Mouse (Mus musculus): ENCODE measurements at regions not wholly inside any gene's neighbourhood (a gene's known extent, or its start where the extent isn't known, plus 50 kb on each side); places are given as distances from the start of the nearest gene placed in this dataset.

GRCm38 (mm10) chr1:23462411-23462810 lies 64.8 kb upstream of the Ogfrl1 start:
- DNase-seq (ENCODE audit: low spot score in 2 of 2) = no peak

- no peak for DNase-seq (ENCODE audit: low spot score in 2 of 2)
Measured at GRCm38 (mm10) chr1:23464081-23464480, 66.5 kb upstream of the Ogfrl1 start.

GRCm38 (mm10) chr1:23466340-23466739 lies 68.8 kb upstream of the Ogfrl1 start:
- DNase-seq (ENCODE audit: low spot score in 2 of 2) = no peak

- DNase-seq (ENCODE audit: low spot score in 2 of 2) = no peak
Measured at GRCm38 (mm10) chr1:23467405-23467804, 69.8 kb upstream of the Ogfrl1 start.

- no peak for DNase-seq (ENCODE audit: low spot score in 2 of 2)
Measured at GRCm38 (mm10) chr1:23480776-23481320, 83.3 kb upstream of the Ogfrl1 start.

GRCm38 (mm10) chr1:23484566-23484965 lies 87.0 kb upstream of the Ogfrl1 start:
- no peak for DNase-seq (ENCODE audit: low spot score in 2 of 2)

GRCm38 (mm10) chr1:23485150-23485775 lies 87.7 kb upstream of the Ogfrl1 start:
- no peak for DNase-seq (ENCODE audit: low spot score in 2 of 2)

- DNase-seq (ENCODE audit: low spot score in 2 of 2) = no peak
Measured at GRCm38 (mm10) chr1:23487031-23487430, 89.5 kb upstream of the Ogfrl1 start.

GRCm38 (mm10) chr1:23490640-23491039 lies 93.1 kb upstream of the Ogfrl1 start:
- no peak for DNase-seq (ENCODE audit: low spot score in 2 of 2)

- no peak for DNase-seq (ENCODE audit: low spot score in 2 of 2)
Measured at GRCm38 (mm10) chr1:23491041-23491440, 93.5 kb upstream of the Ogfrl1 start.

- DNase-seq (ENCODE audit: low spot score in 2 of 2) = no peak
Measured at GRCm38 (mm10) chr1:23492981-23493380, 95.4 kb upstream of the Ogfrl1 start.

GRCm38 (mm10) chr1:23495412-23495811 lies 97.8 kb upstream of the Ogfrl1 start:
- no peak for DNase-seq (ENCODE audit: low spot score in 2 of 2)

GRCm38 (mm10) chr1:23520113-23520512 lies 122.5 kb upstream of the Ogfrl1 start:
- DNase-seq (ENCODE audit: low spot score in 2 of 2) = no peak

- DNase-seq (ENCODE audit: low spot score in 2 of 2) = no peak
Measured at GRCm38 (mm10) chr1:23532659-23533058, 135.1 kb upstream of the Ogfrl1 start.

- DNase-seq (ENCODE audit: low spot score in 2 of 2) = no peak
Measured at GRCm38 (mm10) chr1:23536621-23537020, 139.0 kb upstream of the Ogfrl1 start.

- no peak for DNase-seq (ENCODE audit: low spot score in 2 of 2)
Measured at GRCm38 (mm10) chr1:23538419-23538818, 140.8 kb upstream of the Ogfrl1 start.

- DNase-seq (ENCODE audit: low spot score in 2 of 2) = no peak
Measured at GRCm38 (mm10) chr1:23540594-23540993, 143.0 kb upstream of the Ogfrl1 start.

GRCm38 (mm10) chr1:23555794-23556193 lies 158.2 kb upstream of the Ogfrl1 start:
- no peak for DNase-seq (ENCODE audit: low spot score in 2 of 2)

GRCm38 (mm10) chr1:23568106-23568505 lies 170.5 kb upstream of the Ogfrl1 start:
- no peak for DNase-seq (ENCODE audit: low spot score in 2 of 2)

- no peak for DNase-seq (ENCODE audit: low spot score in 2 of 2)
Measured at GRCm38 (mm10) chr1:23574461-23574860, 176.9 kb upstream of the Ogfrl1 start.

- DNase-seq (ENCODE audit: low spot score in 2 of 2) = no peak
Measured at GRCm38 (mm10) chr1:23575005-23575404, 177.4 kb upstream of the Ogfrl1 start.

- DNase-seq (ENCODE audit: low spot score in 2 of 2) = no peak
Measured at GRCm38 (mm10) chr1:23575515-23575914, 177.9 kb upstream of the Ogfrl1 start.

GRCm38 (mm10) chr1:23576150-23576549 lies 178.6 kb upstream of the Ogfrl1 start:
- no peak for DNase-seq (ENCODE audit: low spot score in 2 of 2)

- DNase-seq (ENCODE audit: low spot score in 2 of 2) = no peak
Measured at GRCm38 (mm10) chr1:23589414-23589942, 172.1 kb upstream of the B3gat2 start.
